Mouse (Mus musculus): ENCODE measurements at regions not wholly inside any gene's neighbourhood (a gene's known extent, or its start where the extent isn't known, plus 50 kb on each side); places are given as distances from the start of the nearest gene placed in this dataset.

DNA sequence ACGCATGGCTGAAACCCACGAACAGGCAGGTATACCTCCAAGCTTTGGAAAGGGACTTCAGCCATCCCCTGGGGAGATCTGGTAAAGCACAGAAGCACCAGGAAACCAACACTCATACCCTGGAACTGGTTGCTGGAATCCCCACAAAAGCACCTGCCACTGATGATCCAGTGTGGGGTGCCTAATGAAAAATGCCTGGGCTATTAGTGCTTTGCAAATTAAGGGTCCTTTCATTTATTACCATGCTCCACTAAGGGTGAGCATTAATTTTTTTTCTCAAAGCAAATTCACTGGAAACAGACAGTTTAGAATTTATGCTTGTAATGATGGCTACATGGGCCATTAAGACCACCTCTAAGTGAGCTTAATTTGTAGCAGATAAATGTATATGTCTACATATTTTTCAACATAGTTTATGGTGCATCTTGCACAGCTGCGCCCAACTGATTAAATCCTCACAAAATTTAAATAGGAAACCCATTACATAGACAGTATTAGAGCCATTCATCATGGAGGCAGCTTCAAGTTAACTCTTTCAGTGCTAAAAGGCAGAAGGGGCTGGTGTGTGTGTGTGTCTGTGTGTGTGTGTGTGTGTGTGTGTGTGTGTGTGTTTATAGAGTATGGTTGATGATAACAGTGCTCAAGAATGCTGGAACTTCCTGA is 201.8 kb downstream of the Cbln1 start:
- no peak for DNase-seq

DNA sequence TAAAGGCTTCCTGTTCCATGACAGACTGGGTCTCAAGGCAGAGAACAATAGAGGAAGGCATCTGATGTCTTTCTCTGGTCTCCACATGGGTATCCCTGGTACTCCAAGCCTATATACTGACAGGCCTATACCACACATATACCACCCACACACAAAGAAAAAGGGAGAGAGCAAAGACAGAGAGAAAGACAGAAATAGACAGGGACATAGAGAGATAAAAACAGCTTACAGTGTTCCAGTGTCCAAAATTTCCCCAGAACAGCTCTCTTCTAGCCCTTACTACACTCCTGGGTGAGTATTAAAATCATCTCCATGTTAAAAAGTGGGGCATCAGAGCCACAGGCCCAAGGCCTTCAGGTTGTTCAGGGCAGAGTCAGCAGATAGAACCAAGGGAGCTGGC is 204.2 kb downstream of the Cbln1 start:
- no peak for DNase-seq

DNA sequence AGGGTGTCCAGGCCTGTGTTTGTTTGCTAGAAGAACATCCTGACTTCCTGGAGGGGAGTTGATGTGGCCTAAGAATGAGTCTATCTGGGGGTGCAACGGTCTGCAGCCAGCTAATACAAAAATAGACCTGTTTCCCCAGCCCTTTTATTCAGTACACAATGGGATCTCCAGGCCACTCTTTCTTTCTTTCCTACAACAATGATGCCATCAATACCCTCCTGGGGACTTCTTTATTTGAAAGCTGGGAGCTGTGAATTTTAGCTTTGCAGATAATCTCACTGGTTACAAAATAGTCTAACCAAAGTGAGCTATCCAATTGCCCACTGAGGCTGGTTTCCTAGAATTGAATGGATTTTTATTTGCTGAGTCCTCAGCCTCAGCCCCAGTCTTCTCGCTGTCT is 207.4 kb downstream of the Cbln1 start:
- DNase-seq: no peak

DNA sequence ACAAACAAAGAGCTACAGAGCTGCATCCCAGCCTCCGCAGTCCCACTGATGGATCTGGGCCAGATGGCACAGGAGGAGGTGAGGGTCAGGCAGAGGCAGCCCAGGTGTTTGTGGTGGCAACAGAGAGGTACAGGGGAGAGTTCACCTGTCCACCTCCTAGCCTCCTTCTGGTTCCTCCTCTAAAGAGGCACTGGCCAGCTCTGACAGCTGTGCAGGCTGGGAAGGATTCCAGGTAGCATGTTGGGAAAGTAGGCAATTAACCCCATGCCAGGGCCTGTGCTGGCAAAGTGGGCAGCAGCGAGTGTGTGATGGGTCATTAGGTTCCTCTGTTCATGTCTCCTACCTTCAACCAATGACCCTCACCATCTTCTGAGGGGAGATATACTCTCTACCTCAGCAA is 212.1 kb downstream of the Cbln1 start:
- DNase-seq: no peak

DNA sequence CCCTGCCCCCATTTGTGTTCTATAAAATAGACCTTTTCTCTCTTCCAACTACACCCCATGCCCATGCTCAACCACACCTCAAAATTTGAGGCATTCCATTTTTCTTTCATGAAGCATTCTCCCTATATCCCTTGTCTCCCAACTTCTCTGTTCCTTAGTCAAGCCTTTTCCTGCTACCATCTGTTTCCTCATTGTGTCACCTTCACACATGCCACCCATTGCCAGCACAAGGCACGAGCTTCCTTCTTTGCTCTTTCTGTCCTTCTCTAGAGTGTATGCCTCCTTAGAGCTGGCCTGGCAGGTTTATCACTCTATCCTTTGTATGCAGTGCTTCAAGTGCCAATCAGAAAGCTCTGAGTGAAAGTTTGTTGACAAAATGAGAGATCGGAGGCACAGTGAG is 229.7 kb downstream of the Cbln1 start:
- DNase-seq: no peak

DNA sequence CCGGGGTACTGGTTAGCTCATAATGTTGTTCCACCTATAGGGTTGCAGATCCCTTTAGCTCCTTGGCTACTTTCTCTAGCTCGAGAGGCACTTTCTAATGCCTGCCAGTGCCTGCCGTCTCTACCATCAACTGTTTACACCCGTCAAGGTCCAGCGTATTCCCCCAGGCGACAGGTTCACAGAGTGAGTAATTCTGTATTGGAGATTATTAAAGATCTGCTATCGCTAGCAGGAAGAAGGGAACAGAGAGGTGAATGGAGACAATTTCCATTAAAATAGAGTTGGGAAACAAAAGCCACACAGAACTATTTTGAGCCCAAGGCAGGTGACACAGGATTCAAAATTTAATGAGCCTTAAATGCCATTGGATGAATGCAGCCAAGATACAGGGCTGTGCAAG is 235.2 kb downstream of the Cbln1 start:
- no peak for DNase-seq

DNA sequence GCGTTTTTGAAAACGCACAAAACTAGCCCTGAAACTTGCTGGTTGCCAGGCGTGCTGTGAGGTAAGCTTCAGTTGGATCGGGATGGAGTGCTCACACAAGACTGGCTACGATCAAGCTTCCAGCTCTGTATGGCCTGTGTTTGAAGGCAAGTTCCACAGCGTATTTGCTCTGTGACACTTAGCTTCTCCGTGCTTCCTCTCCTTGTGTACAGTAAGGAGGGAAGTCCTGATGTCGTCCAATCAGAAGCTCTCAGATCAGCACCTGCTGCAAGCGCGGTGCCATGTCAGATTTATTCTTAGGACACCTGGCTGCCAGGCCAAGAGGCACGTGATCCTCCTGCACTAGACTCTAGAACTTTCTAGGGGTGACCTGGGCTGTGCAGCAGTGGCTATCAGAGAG is 236.0 kb downstream of the Cbln1 start:
- no peak for DNase-seq

DNA sequence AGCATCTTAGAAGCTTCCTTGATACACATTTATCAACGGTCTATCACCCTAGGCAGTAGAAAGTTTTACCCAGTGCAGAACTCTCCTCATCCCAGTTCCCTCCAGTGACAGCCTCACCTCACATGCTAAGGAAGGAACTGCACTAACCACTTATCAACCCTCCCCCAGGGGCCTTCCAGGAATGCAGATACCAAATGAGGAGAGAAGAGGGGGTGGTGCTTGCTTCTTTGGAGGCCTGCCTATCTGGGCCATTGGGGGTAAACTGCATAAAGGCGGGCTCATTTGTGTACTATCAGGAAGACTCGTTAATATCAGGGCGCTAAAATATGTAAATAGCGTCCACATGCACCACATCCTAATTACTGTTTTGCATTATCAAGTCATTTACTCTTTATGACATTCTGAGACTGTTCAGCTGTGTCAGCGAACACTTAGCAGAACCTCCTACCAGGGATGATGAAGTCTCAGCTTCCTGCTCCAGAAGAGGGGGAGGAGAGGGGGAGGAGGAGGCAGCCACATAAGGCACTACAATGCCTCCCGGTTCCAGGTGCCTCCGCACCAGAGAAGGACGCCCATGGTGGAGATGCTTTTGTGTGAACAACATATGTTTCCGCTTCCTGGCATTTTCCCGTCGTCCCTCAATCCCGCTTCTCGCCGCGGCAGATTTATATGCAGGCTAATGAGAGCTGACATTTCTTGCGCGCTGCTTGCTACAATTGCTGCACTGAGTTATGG is 236.9 kb downstream of the Cbln1 start:
- no peak for DNase-seq

DNA sequence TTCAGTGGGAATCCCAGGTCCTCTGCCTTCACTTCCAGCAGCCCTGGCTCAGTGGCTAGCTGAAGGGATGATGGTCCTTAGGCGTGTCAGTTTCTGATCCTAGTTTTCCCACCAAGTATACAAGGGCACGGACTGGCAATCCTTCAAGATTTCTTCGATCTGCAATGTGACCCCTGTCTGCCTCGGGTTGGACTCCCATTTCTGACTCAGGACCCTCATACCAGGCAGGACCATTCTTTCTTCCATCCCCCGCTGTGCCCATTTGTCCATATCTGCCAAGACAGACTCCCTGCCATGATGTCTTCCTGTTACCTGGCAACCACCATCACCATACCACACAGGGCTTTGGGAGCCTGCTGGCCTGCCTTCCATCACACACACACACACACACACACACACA is 238.1 kb downstream of the Cbln1 start:
- DNase-seq: no peak

DNA sequence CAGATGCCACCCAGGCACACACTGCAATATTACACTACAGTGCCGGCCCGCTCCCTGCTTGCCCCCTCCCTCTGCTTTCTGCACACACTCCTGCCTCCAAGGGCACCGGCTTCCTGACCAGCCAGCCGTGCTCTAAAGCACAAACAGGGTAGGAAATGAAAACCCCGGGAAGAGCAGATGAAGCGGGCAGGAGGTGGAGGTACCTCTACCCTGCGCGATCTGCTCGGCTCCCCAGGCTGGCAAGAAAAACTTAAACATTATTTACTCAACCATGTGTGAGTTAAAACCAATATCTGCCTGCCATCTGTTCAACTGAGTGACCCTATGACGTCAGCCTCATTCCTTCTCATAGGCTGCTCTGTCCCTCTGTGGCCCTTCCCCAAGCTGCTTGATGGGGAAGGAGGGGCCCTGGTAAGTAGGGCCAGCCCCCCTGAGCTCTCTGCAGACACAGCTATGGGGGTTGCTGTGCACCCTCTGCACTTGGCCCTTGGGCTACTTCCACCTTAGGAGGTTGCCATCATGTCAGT is 238.5 kb downstream of the Cbln1 start:
- no peak for DNase-seq

DNA sequence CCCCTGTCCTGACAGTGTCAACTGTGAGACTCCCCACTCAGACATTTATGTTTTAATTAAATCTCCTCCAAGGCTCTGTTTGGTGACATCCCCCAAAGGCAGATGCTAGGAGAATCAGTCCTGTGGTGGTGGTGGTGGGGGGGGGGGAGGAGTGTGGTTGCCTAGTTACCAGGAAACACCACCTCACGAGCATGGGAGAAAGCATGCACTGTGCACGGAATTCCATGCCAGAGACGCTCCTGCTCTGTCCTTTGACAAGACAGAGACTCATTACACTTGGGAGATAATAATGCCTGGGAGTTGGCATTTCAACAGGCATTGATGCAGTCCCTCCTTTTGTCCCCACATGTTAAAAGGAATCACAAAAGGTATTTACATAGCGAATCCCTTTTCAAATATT is 240.6 kb downstream of the Cbln1 start:
- no peak for DNase-seq

DNA sequence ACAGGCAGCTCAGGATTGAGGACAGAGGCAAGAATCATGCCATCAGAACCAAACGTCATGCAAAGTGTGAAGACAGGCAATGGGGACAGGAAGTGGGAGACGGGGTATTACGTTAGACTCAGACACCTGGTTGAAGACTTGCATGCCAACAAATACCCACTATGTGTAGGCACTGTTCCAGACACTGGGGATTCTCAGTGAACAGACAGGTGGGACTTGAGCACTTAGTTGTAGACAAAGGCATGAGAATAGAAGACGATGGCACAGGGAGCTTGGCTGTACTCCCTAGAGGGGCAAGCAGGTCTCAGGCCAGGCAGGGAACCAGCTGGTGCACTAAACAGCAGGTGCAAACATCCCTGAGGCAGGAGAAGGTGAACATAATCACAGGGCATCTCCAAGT is 242.3 kb downstream of the Cbln1 start:
- DNase-seq: no peak

DNA sequence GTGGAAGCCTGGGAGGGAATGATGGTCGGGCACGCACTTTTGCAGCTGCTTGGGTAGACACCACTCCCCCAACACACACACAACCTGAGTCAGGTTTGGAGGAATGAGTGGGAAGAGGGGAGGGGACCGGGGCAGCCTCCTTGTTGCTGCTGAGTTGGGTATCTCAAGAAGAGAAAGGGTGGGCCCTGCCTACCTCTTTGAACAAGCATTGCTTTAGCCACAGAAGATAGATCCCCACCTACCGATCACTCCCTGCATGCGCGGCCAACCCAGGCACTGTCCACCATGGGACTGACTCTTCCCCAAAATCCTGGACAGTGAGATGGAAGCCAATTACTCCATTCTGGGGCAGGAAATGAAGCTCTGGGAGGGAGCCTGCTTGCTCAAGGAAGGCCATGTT is 243.2 kb downstream of the Cbln1 start:
- DNase-seq: no peak

DNA sequence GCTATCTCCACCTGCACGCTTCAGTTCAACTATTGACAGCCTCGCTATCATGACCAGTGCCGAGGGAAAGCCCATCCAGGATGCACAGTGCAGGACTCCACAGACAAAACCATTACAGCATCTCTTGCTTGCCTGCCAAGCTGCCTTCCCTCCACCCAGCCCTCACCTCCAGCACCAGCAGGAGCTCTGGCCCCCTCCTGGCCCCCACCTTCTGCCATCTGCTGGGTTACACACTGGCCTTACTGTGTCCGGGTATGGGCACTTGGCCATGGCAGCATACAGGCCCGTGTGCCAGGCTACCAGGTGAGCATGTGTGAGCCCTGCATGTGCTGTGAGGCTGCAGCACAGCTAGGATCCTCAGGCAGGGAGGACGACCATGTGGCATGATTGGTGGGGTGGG is 243.6 kb downstream of the Cbln1 start:
- no peak for DNase-seq

DNA sequence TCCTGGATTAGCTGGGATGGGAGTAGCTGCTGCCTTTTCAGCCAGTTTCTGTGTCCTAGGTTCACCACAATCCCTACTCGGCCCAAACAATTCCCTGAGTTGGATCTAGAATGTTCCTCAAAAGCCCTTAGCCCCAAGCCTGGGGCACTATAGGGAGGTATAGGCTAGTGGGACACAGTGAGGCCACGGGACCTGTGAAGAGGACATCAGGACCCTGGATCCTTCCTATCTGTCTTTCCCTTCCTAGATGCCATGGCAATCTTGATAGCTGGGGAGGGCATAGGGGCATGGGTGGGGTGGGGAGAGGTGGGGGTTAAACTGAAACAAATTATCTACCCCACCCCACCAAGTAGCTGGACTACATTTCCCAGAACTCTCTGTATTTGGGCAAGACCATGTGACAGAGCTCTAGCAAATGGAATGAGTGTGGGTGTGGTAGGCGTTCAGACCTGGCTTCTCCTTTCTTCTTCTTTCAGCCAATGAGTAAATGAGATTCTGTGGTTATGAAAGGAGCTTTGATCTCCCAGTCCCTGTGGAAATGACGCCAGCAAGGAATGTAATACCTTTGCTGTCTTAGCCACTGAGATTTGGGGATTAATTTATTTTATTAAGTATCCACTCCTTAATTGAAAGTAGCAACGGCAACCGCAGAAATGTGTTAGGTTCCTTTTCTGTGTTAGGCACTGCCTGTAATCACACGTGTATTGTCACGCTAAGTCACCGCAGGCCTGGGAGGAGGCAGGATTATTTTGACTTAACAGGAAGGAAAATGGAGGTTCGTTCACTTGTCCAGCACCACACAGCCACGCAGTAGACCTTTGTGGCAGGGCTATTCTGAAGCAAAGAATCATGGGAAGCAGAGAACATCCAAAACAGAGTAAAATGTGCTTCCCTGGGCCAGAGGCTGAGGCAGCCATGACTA is 246.6 kb downstream of the Cbln1 start:
- no peak for DNase-seq

DNA sequence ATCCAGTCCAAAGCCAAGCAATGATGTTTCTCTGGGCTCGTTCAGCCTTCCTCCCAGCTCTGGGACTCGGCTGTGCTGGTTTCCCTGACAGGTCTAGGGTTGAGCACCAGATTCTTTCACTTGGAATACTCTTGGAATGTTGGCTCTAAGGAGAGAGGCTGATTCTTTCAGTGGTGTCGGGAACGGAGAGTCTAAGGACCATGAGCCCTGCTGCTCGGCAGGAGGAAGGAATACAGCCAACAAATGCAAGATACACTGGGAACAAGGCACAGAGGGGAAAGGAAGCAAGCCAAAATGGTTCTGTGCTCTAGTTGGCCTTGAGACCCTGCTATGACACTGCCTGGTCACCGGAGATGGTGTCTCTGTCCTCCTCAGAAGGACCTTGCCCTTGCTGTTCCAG is 251.8 kb downstream of the Cbln1 start:
- DNase-seq: no peak

DNA sequence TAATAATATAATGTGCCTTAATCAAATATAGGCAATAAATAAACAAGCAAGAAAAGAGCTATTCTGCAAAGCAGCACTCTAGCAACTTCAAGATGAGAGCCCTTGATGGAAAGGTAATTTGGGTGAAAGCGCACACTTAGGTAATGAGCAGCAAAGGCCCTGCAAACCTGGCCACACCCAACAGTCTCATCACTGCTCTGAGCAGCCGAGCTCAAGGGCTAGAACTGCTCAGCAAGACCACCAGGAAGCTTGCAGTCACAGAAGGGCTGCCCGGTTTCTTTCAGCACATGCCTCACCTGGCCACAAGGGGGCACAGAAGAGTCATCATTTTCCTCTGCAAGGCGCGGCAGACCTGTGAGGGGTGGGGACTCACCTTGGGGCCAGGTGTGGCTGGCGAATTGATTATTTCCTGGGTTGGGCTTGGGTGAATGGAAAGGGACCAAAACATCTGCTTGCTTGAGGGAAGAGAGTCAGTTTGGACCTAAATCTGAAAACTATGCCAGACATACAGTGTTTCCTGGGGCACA is 253.4 kb downstream of the Cbln1 start:
- peak; percentile 3 to 26 for DNase-seq

DNA sequence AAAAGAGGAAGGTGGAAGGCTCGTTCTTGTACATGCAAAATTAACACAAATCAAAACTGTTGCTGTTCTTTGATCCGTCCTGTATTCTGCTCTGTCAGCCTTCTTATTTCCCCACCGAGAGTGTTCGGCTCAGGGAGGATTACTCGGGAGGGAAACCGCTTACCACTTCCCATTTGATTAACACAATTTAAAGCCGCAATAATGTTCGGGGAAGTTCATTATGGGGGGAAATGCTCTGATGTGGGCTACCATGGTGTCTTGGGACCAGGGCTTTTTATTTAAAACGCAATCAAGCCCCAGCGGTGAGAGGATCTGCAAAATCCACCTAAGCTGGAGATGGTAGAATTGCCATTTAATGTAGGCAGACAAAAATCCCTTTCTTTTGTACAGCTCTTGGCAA is 257.4 kb downstream of the Cbln1 start:
- DNase-seq: no peak

DNA sequence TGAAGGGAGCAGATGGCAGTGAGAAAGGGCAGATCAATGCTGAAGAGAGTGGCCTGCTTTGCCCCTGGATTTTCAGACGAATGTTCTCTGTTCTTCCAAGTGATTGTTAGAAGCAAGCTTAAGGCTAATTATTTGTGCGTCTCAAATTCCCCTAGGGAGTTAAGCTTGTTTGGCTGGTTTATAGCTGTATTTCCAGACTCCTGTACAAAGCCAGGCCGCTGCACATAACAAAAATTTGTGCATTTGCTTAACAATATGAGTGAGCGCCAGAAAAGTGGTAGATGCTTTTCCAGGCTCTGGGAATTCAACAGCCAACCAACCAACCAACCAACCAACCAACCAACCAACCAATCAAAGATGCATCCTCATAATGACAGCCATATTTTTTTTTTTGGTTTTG is 261.9 kb downstream of the Cbln1 start:
- DNase-seq: no peak

DNA sequence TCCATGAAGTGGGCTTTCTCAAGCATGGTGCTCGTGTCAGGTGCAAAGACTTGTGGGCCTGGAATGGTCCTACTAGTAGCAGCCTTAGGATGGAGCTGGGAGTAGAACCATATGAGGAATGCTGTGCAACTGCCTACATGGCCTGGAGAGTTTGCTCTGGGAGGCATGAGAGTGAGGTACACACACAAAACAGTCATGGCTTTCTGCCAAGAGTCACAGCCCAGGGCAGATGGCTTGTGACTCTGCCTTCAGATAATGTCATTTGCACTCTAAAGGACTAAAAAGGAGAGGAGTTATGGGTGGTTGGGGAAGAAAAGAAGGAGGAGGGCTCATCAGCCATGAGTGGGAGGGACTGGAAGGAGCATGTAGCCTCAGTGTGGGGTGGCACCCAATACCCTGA is 263.1 kb downstream of the Cbln1 start:
- DNase-seq: no peak

DNA sequence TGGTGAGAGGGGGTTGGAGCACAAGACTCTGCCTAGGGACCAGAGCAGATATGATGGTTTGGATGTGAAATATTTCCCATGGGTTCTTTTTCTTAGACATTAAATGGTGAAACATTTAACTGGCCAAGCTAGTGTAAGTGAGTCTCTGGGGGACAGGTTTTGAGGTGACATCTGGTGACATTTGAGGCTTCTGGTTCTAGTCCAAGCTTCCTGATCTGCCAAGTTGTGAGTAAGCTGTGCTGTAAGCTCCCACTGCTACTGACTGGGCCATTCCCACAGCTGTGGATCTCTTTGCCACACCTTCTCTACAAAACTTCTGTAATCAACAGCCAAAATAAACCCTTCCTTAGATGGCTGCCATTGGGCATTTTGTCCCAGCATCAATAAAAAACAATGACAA is 264.4 kb downstream of the Cbln1 start:
- no peak for DNase-seq

DNA sequence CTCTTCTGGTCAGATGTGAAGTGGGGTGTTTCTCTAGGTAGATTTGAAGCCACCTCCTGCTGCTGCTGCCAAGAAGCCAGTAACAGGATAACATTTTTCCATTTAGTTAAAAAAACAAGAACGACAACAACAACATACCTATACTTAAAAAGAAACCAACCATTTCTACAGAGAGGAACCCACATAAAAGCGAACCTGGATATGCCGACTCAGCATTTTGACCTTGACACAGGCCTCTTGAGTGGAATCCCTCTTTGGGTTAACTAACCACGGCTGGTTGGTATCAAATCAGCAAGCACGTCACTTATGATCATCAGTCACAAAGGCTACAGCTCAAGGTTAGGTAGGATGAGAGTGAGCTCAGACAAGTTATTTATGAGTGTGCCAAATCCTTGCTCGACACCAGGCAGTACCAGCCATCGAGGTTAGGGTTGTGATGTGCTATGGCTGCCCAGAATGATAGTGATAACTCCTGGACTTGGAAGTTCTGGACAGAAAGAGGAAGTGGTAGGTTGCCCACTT is 269.7 kb downstream of the Cbln1 start:
- no peak for DNase-seq

DNA sequence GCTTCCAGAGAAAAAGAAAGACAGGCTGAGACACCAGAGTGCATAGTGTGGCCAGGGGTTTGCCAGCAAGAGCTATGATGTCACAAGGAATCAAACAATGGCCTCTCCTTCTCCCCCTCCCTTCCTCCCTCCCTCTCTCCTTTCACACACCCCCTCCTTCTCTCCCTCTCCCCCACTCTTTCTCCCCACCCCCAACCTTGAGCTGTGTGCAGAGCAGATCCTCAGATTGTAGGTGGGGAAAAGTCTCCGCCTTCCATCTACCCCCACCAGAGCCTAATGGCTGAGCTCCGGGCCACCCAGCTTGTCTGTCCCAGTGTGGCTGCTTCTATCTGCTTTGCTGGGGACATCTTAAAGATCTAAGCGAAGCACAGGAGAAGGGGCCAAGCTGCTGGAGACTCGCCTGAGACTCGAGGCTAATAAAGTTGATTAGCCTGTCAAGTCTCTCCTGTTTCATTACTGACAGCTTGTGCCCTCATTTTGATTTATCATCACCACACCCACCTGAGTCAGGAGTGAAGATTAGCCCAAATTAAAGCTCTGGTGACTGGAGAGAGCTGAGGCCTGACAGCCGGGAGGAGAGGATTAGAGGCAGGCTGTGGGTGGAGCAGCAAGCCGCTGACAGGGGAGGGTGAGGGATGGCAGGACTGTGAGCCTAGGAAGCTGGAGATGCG is 272.8 kb downstream of the Cbln1 start:
- no peak for DNase-seq

Data from kidney, adult 8-10 months (tissue).